10 mouse cellular contexts compared by ENCODE assay signal in the genomic region with DNA sequence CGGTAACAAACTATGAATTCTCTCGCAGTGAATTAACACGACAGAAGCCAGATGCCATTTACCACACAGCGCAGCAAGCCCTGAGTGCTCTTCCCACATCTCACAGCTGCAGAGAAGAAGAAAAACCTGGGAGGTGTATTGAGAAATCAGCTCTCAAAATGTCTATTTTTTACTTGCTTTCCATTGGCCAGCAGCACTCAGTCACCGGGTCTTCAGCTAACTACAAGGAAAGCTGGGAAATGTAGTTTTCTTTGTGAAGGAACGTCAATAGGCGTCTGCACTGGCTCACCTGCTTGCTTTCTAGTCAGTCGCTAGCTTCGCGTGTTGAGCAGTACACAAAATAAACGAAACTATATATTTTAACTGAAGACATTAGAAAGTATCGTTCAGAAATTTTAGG. TPM values are rescaled to one million over a fixed set of nuclear protein-coding genes. Genes with fewer than 3 reads are reported as not detected.
DNase-seq lines count a peak whose midpoint lies in the region; ATAC-seq lines count a peak whose summit lies in the region.
"Had no signal": no experiment of that assay in that cellular context is flagged by ENCODE, and none has a peak within 500 bp of the region (broad histone marks: within the 10 kb centered on the region; RNA-seq: fewer than 3 reads in every experiment).

No protein-coding gene starts in this region.

- H3K9ac ChIP-seq in embryonic facial prominence, embryonic 11.5 days (replicated peaks; ENCODE audit: low read length), result no peak overlapping the region
- no peak overlapping the region for H3K9ac ChIP-seq in midbrain, embryonic 11.5 days (ENCODE audit: low read length)

- H3K4me2 ChIP-seq in embryonic facial prominence, embryonic 11.5 days (ENCODE audit: low read depth, low read length), result no peak overlapping the region
- no peak overlapping the region for H3K4me2 ChIP-seq in midbrain, embryonic 11.5 days

- no peaks in the 10 kb centered on the region for H3K36me3 ChIP-seq in embryonic facial prominence, embryonic 11.5 days (replicated peaks; ENCODE audit: control insufficient read depth, insufficient read depth, low read depth, low read length)
- H3K36me3 ChIP-seq in embryonic facial prominence, embryonic 10.5 days (replicated peaks), result no peaks in the 10 kb centered on the region
- H3K36me3 ChIP-seq in midbrain, embryonic 11.5 days (ENCODE audit: control insufficient read depth, insufficient read depth, low read length), result no peaks in the 10 kb centered on the region
- no peaks in the 10 kb centered on the region for H3K36me3 ChIP-seq in midbrain, embryonic 10.5 days

- no peak; the same call in 1 of the 2 replicates for ATAC-seq in embryonic facial prominence, embryonic 11.5 days (replicated peaks; ENCODE audit: insufficient number of reproducible peaks, low FRiP score, low TSS enrichment, low read depth)
- peak; percentile 38; the same call in 1 of the 2 replicates for ATAC-seq in midbrain, embryonic 11.5 days (ENCODE audit: low FRiP score)

- no peaks in the 10 kb centered on the region for H3K9me3 ChIP-seq in embryonic facial prominence, embryonic 11.5 days (replicated peaks; ENCODE audit: control insufficient read depth, low read length)
- H3K9me3 ChIP-seq in embryonic facial prominence, embryonic 10.5 days, result no peaks in the 10 kb centered on the region
- H3K9me3 ChIP-seq in midbrain, embryonic 11.5 days (ENCODE audit: control insufficient read depth, low read length), result no peaks in the 10 kb centered on the region
- H3K9me3 ChIP-seq in midbrain, embryonic 10.5 days (replicated peaks), result no peaks in the 10 kb centered on the region

- 70% methylated on average over 12 of the region's 12 CpGs for WGBS in embryonic facial prominence, embryonic 11.5 days
- WGBS in embryonic facial prominence, embryonic 10.5 days, result 76% methylated on average over 12 of the region's 12 CpGs
- WGBS in midbrain, embryonic 11.5 days, result 79% methylated on average over 12 of the region's 12 CpGs
- 81% methylated on average over 12 of the region's 12 CpGs for WGBS in midbrain, embryonic 10.5 days

- H3K27me3 ChIP-seq in embryonic facial prominence, embryonic 11.5 days (ENCODE audit: control insufficient read depth, insufficient read depth, low read length), result no peaks in the 10 kb centered on the region
- H3K27me3 ChIP-seq in embryonic facial prominence, embryonic 10.5 days (replicated peaks; ENCODE audit: low read depth, poor library complexity, severe bottlenecking), result peaks cover 7% of the 10 kb centered on the region; the same call in 1 of the 2 replicates
- no peaks in the 10 kb centered on the region for H3K27me3 ChIP-seq in midbrain, embryonic 11.5 days (ENCODE audit: control insufficient read depth, insufficient read depth, low read length)
- peaks cover 4% of the 10 kb centered on the region; the same call in 1 of the 2 replicates for H3K27me3 ChIP-seq in midbrain, embryonic 10.5 days (ENCODE audit: low read depth, poor library complexity, severe bottlenecking)

- intact Hi-C loops in left cerebral cortex, postnatal 25 days (cut with DNase I), result loop anchor here (1.0 kb wide), 1 partner anchor 210 kb away; no protein-coding TSS in a partner anchor

- no peak overlapping the region for H3K4me3 ChIP-seq in embryonic facial prominence, embryonic 11.5 days (ENCODE audit: low read depth, low read length)
- H3K4me3 ChIP-seq in embryonic facial prominence, embryonic 10.5 days, result no peak overlapping the region
- no peak overlapping the region for H3K4me3 ChIP-seq in midbrain, embryonic 11.5 days (ENCODE audit: low read depth, low read length)
- H3K4me3 ChIP-seq in midbrain, embryonic 10.5 days, result no peak overlapping the region

- H3K4me1 ChIP-seq in embryonic facial prominence, embryonic 11.5 days (ENCODE audit: control insufficient read depth, insufficient read depth, low read length), result no peaks in the 10 kb centered on the region
- H3K4me1 ChIP-seq in embryonic facial prominence, embryonic 10.5 days, result peaks cover 7% of the 10 kb centered on the region
- no peaks in the 10 kb centered on the region for H3K4me1 ChIP-seq in midbrain, embryonic 11.5 days (ENCODE audit: control insufficient read depth, insufficient read depth, low read length)
- peaks cover 6% of the 10 kb centered on the region; the same call in 1 of the 2 replicates for H3K4me1 ChIP-seq in midbrain, embryonic 10.5 days

- H3K27ac ChIP-seq in embryonic facial prominence, embryonic 11.5 days (replicated peaks; ENCODE audit: low read depth, low read length), result no peak overlapping the region
- H3K27ac ChIP-seq in embryonic facial prominence, embryonic 10.5 days (replicated peaks), result no peak overlapping the region
- H3K27ac ChIP-seq in midbrain, embryonic 11.5 days (ENCODE audit: low read depth, low read length), result no peak overlapping the region
- H3K27ac ChIP-seq in midbrain, embryonic 10.5 days (replicated peaks), result no peak overlapping the region

- peak; percentile 75 for DNase-seq in embryonic facial prominence, embryonic 11.5 days (ENCODE audit: low spot score)
- no peak for DNase-seq in embryonic facial prominence, embryonic 10.5 days (ENCODE audit: low spot score)
- DNase-seq in midbrain, embryonic 11.5 days (ENCODE audit: low spot score, missing footprints), result no peak
- no peak for DNase-seq in midbrain, embryonic 10.5 days (ENCODE audit: low spot score)
- peak; percentile 39 to 77 for DNase-seq in left cerebral cortex, postnatal 25 days (ENCODE audit: low spot score in 2 of 2)
- DNase-seq in telencephalon, adult 2 months (ENCODE audit: low read depth, low spot score), result peak; percentile 76
- DNase-seq in spleen, adult 18-20 months, result no peak
- no peak for DNase-seq in cerebellum, adult 9-11 months
- DNase-seq: adrenal gland, adult 2 months; thymus, postnatal 14 days had no signal

RNA-seq across cellular contexts. Expression of a gene that starts 37.1 kb away (rescaled TPM):
- polyA plus RNA-seq in embryonic facial prominence, embryonic 11.5 days (2014; fragmentation: Nextera tagmentation; extraction: Ambion mirVana), result 0.91 and 1.7 TPM in 2 replicates
- polyA plus RNA-seq in embryonic facial prominence, embryonic 10.5 days (2016; fragmentation: Nextera tagmentation; extraction: Ambion mirVana), result 0.33 and 0.67 TPM in 2 replicates
- polyA plus RNA-seq in midbrain, embryonic 11.5 days (2014; fragmentation: Nextera tagmentation; extraction: Ambion mirVana), result 0.29 and 0.51 TPM in 2 replicates
- 0.30 and 0.70 TPM in 2 replicates for polyA plus RNA-seq in midbrain, embryonic 10.5 days (2016; fragmentation: Nextera tagmentation; extraction: Ambion mirVana)
- under 1 TPM; 0.30 to 0.41 TPM for total RNA-seq in left cerebral cortex, postnatal 25 days (2021)

Comparison
In these comparisons a context has a peak if more than half of its experiments do, and no peak if none do; other contexts are left out.
1. DNase-seq: peak in embryonic facial prominence, embryonic 11.5 days (single experiment), left cerebral cortex, postnatal 25 days (2 of 2) and telencephalon, adult 2 months (single experiment); none in embryonic facial prominence, embryonic 10.5 days (single experiment), midbrain, embryonic 11.5 days (single experiment), midbrain, embryonic 10.5 days (single experiment), spleen, adult 18-20 months (0 of 2) and cerebellum, adult 9-11 months (single experiment).